Mouse (Mus musculus) embryonic facial prominence, embryonic 12.5 days (tissue): ENCODE results near the gene Cabp4. TPM values are rescaled to one million over a fixed set of nuclear protein-coding genes. Genes with fewer than 3 reads are reported as not detected.
"Not testable (repeated sequence)": the region's sequence is repeated elsewhere in the genome, so short reads cannot be mapped to it uniquely, and the experiment has no call there.

ENCODE experiments used
- ATAC-seq: fragments of 200-750 bp; cut with Nextera tagmentation; 2 replicates; pipeline ENCODE4 v1.8.0; 2017; ENCODE audit not compliant: insufficient number of reproducible peaks, insufficient read depth, low FRiP score, low TSS enrichment
- H3K27ac ChIP-seq: fragments of 300-500 bp; sonication (generic); 2 replicates; pipeline ENCODE4 v1.5.1; 2016; ENCODE audit warnings: mild to moderate bottlenecking
- H3K27me3 ChIP-seq: fragments of 300-500 bp; sonication (generic); 2 replicates; pipeline ENCODE4 v1.6.1; 2016; ENCODE audit warnings: mild to moderate bottlenecking, moderate library complexity
- H3K36me3 ChIP-seq: fragments of 300-500 bp; sonication (generic); 2 replicates; pipeline ENCODE4 v1.6.1; 2016; ENCODE audit warnings: mild to moderate bottlenecking
- H3K4me1 ChIP-seq: fragments of 300-500 bp; sonication (generic); 2 replicates; pipeline ENCODE4 v1.6.1; 2016
- H3K4me2 ChIP-seq: fragments of 300-500 bp; sonication (generic); replicated peaks from 2 replicates; pipeline ENCODE4 v1.6.1; 2016; ENCODE audit warnings: mild to moderate bottlenecking, moderate library complexity
- H3K4me3 ChIP-seq: fragments of 300-500 bp; sonication (generic); 2 replicates; pipeline ENCODE4 v1.5.1; 2016; ENCODE audit warnings: mild to moderate bottlenecking
- H3K9ac ChIP-seq: fragments of 300-500 bp; sonication (generic); 2 replicates; pipeline ENCODE4 v1.6.1; 2016; ENCODE audit warnings: mild to moderate bottlenecking, moderate library complexity
- H3K9me3 ChIP-seq: fragments of 300-500 bp; sonication (generic); 2 replicates; pipeline ENCODE4 v1.6.1; 2016; ENCODE audit warnings: mild to moderate bottlenecking, moderate library complexity
- WGBS: fragments of 180-500 bp; shearing (Covaris S2); methylation state at CpG from one replicate; pipeline ENCODE4 v1.1.7; 2016; 5-methylcytosine and 5-hydroxymethylcytosine counted together
- polyA plus RNA-seq: library from polyadenylated mRNA; unstranded; fragments of >200 nt; fragmentation: Nextera tagmentation; extraction: Ambion mirVana; gene quantifications from 2 replicates; pipeline ENCODE4 v1.2.1, GENCODE M21; 2016

The Cabp4 gene
- polyA plus RNA-seq, 1 experiment from 2014 or later = not detected

- 92% methylated on average over 18 of the region's 18 CpGs for WGBS
- ATAC-seq = no peak
- H3K9ac ChIP-seq = no peak overlapping the region
Observed at GRCm38 (mm10) chr19:4142416-4143173, 1.2 kb downstream of the Cabp4 start.

GRCm38 (mm10) chr19:4140147-4140546 is 3.7 kb downstream of the Cabp4 start:
- Histone ChIP-seq H3K36me3 (no peaks in the 10 kb centered on the region), H3K4me1 (no peaks in the 10 kb centered on the region), H3K27ac (no peak overlapping the region), H3K4me3 (no peak overlapping the region), H3K9me3 (no peaks in the 10 kb centered on the region), H3K9ac (no peak overlapping the region), H3K27me3 (no peaks in the 10 kb centered on the region), H3K4me2 (no peak overlapping the region)
- ATAC-seq = no peak
- 75% methylated on average over 6 of the region's 6 CpGs for WGBS

More at GRCm38 (mm10) chr19:4142416-4143173, 1.2 kb downstream of the Cabp4 start:
- H3K9me3 ChIP-seq = 0 out of 2 replicates have a peak, but pooled peaks cover 4% of the 10 kb centered on the region
- no peaks in the 10 kb centered on the region for H3K27me3 ChIP-seq
- peaks cover under 1% of the 10 kb centered on the region; the same call in 1 of the 2 replicates for H3K4me1 ChIP-seq
- no peak overlapping the region for H3K4me2 ChIP-seq
- no peaks in the 10 kb centered on the region for H3K36me3 ChIP-seq
- no peak overlapping the region for H3K27ac ChIP-seq
- no peak overlapping the region for H3K4me3 ChIP-seq

- H3K4me3 ChIP-seq = no peak within 1 kb of the TSS
- WGBS = 73% methylated on average over 2 of the region's 2 CpGs
- H3K4me1 ChIP-seq = no peaks in the 10 kb centered on the region
- no peak within 1 kb of the TSS for H3K27ac ChIP-seq
- H3K9me3 ChIP-seq = no peaks in the 10 kb centered on the region
- H3K4me2 ChIP-seq = no peak within 1 kb of the TSS
- H3K36me3 ChIP-seq = no peaks in the 10 kb centered on the region
- no peak for ATAC-seq
- H3K9ac ChIP-seq = no peak within 1 kb of the TSS
- H3K27me3 ChIP-seq = no peaks in the 10 kb centered on the region
Observed at GRCm38 (mm10) chr19:4139446-4139845, 4.4 kb downstream of the Cabp4 start, which contains the start of gene Gpr152. Gene Gpr152 (plus strand): TSS chr19:4139787.

- Histone ChIP-seq H3K27me3 (no peaks in the 10 kb centered on the region), H3K4me1 (no peaks in the 10 kb centered on the region), H3K9ac (no peak overlapping the region), H3K27ac (no peak overlapping the region), H3K36me3 (peaks cover 5% of the 10 kb centered on the region; the same call in 1 of the 2 replicates), H3K4me2 (no peak overlapping the region), H3K9me3 (no peaks in the 10 kb centered on the region), H3K4me3 (no peak overlapping the region)
- ATAC-seq = no peak
- 81% methylated on average over 5 of the region's 5 CpGs for WGBS
Observed at GRCm38 (mm10) chr19:4137913-4138312, 5.9 kb downstream of the Cabp4 start.

- Histone ChIP-seq H3K9ac (no peak overlapping the region), H3K27ac (no peak overlapping the region), H3K4me2 (no peak overlapping the region), H3K4me3 (no peak overlapping the region), H3K27me3 (no peaks in the 10 kb centered on the region), H3K36me3 (peaks cover 18% of the 10 kb centered on the region), H3K9me3 (no peaks in the 10 kb centered on the region), H3K4me1 (no peaks in the 10 kb centered on the region)
- 75% methylated on average over 5 of the region's 5 CpGs for WGBS
- ATAC-seq = no peak
Observed at GRCm38 (mm10) chr19:4136463-4136862, 7.4 kb downstream of the Cabp4 start.

- not testable (repeated sequence) for H3K4me3 ChIP-seq, ATAC-seq, H3K4me1 ChIP-seq, H3K9ac ChIP-seq, H3K4me2 ChIP-seq, H3K27me3 ChIP-seq, H3K27ac ChIP-seq, H3K9me3 ChIP-seq
- 27% methylated on average over 8 of the region's 8 CpGs for WGBS
- H3K36me3 ChIP-seq = peaks cover 23% of the 10 kb centered on the region
Observed at GRCm38 (mm10) chr19:4135963-4136345, 7.9 kb downstream of the Cabp4 start.

GRCm38 (mm10) chr19:4135229-4135962 is 8.4 kb downstream of the Cabp4 start:
- not testable (repeated sequence) for H3K4me1 ChIP-seq, H3K4me2 ChIP-seq, H3K4me3 ChIP-seq, H3K27ac ChIP-seq, H3K27me3 ChIP-seq, ATAC-seq, H3K9me3 ChIP-seq, H3K9ac ChIP-seq
- 72% methylated on average over 6 of the region's 6 CpGs for WGBS
- peaks cover 28% of the 10 kb centered on the region for H3K36me3 ChIP-seq

- Histone ChIP-seq H3K27me3 (no peaks in the 10 kb centered on the region), H3K9me3 (no peaks in the 10 kb centered on the region), H3K4me1 (no peaks in the 10 kb centered on the region), H3K4me2 (no peak overlapping the region), H3K27ac (no peak overlapping the region), H3K36me3 (peaks cover 38% of the 10 kb centered on the region), H3K9ac (no peak overlapping the region), H3K4me3 (no peak overlapping the region)
- no peak for ATAC-seq
- WGBS = 88% methylated on average over 4 of the region's 4 CpGs
Observed at GRCm38 (mm10) chr19:4134354-4134753, 9.5 kb downstream of the Cabp4 start.

- H3K27ac ChIP-seq = no peak overlapping the region
- H3K27me3 ChIP-seq = no peaks in the 10 kb centered on the region
- no peak overlapping the region for H3K4me3 ChIP-seq
- H3K9ac ChIP-seq = no peak overlapping the region
- H3K4me1 ChIP-seq = peaks cover 5% of the 10 kb centered on the region
- no peak for ATAC-seq
- H3K36me3 ChIP-seq = peaks cover 49% of the 10 kb centered on the region
- no peak overlapping the region for H3K4me2 ChIP-seq
- no peaks in the 10 kb centered on the region for H3K9me3 ChIP-seq
- 86% methylated on average over 2 of the region's 2 CpGs for WGBS
Observed at GRCm38 (mm10) chr19:4131768-4132167, 12.1 kb downstream of the Cabp4 start.

- H3K4me3 ChIP-seq = no peak overlapping the region
- H3K9ac ChIP-seq = no peak overlapping the region
- H3K27ac ChIP-seq = no peak overlapping the region
- WGBS = 91% methylated on average over 5 of the region's 5 CpGs
- no peak for ATAC-seq
- H3K36me3 ChIP-seq = peaks cover 49% of the 10 kb centered on the region
- no peaks in the 10 kb centered on the region for H3K9me3 ChIP-seq
- peaks cover 9% of the 10 kb centered on the region for H3K4me1 ChIP-seq
- no peaks in the 10 kb centered on the region for H3K27me3 ChIP-seq
- no peak overlapping the region for H3K4me2 ChIP-seq
Observed at GRCm38 (mm10) chr19:4131075-4131474, 12.8 kb downstream of the Cabp4 start.

- no peak overlapping the region for H3K27ac ChIP-seq
- 89% methylated on average over 4 of the region's 4 CpGs for WGBS
- ATAC-seq = no peak
- H3K9ac ChIP-seq = no peak overlapping the region
- no peak overlapping the region for H3K4me2 ChIP-seq
- H3K36me3 ChIP-seq = peaks cover 49% of the 10 kb centered on the region
- no peaks in the 10 kb centered on the region for H3K27me3 ChIP-seq
- no peaks in the 10 kb centered on the region for H3K9me3 ChIP-seq
- no peak overlapping the region for H3K4me3 ChIP-seq
- peaks cover 9% of the 10 kb centered on the region for H3K4me1 ChIP-seq
Observed at GRCm38 (mm10) chr19:4130106-4130505, 13.7 kb downstream of the Cabp4 start.

- Histone ChIP-seq H3K36me3 (peaks cover 49% of the 10 kb centered on the region), H3K27ac (no peak overlapping the region), H3K4me3 (no peak overlapping the region), H3K9me3 (no peaks in the 10 kb centered on the region), H3K4me1 (peaks cover 9% of the 10 kb centered on the region), H3K9ac (no peak overlapping the region), H3K27me3 (no peaks in the 10 kb centered on the region), H3K4me2 (no peak overlapping the region)
- WGBS = 94% methylated on average over 7 of the region's 7 CpGs
- ATAC-seq = no peak
Observed at GRCm38 (mm10) chr19:4129462-4129861, 14.4 kb downstream of the Cabp4 start.
